Mouse (Mus musculus) ES-E14 (cell line): Measurements from ENCODE around the gene Mmgt1. TPM values are rescaled to one million over a fixed set of nuclear protein-coding genes. Genes with fewer than 3 reads are reported as not detected.
A peak's percentile ranks its signal among the peaks of the same experiment; 100 is the strongest.

Source experiments
- DNase-seq: peaks from one replicate; pipeline ENCODE4 v3.0.0-alpha.2; 2013; ENCODE audit warnings: low read depth, low spot score
- H3K27ac ChIP-seq: 2 replicates; pipeline ENCODE4 v1.5.1; 2012; ENCODE audit warnings: low read depth, mild to moderate bottlenecking, low read length, moderate library complexity, mixed read lengths; ENCODE audit not compliant: poor library complexity, insufficient read depth, severe bottlenecking
- H3K36me3 ChIP-seq: 2 replicates; pipeline ENCODE4 v1.6.1; 2012; ENCODE audit warnings: mild to moderate bottlenecking, low read length, moderate library complexity, mixed read lengths; ENCODE audit not compliant: control insufficient read depth, poor library complexity, insufficient read depth, severe bottlenecking
- H3K4me1 ChIP-seq, 2 experiments: fragments of 150-350 bp in 1 of 2; sonication (generic) in 1 of 2; 2 replicates each; pipeline ENCODE4 v1.6.1; 2012; ENCODE audit warnings: low read length in 2 of 2, mild to moderate bottlenecking in 1 of 2, mixed read lengths in 1 of 2; ENCODE audit not compliant: control insufficient read depth in 2 of 2, insufficient read depth in 2 of 2, poor library complexity in 1 of 2
- H3K4me3 ChIP-seq, 2 experiments: fragments of 150-350 bp in 1 of 2; sonication (generic) in 1 of 2; 2 replicates each; pipeline ENCODE4 v1.5.1; 2012; ENCODE audit warnings: low read length in 2 of 2, low read depth in 1 of 2, mild to moderate bottlenecking in 1 of 2, mixed read lengths in 1 of 2; ENCODE audit not compliant: insufficient read depth in 1 of 2, poor library complexity in 1 of 2, severe bottlenecking in 1 of 2
- H3K9ac ChIP-seq: 2 replicates; pipeline ENCODE4 v1.6.1; 2012; ENCODE audit warnings: low read depth, mild to moderate bottlenecking, low read length, mixed read lengths; ENCODE audit not compliant: poor library complexity, insufficient read depth, severe bottlenecking
- H3K9me3 ChIP-seq: fragments of 150-350 bp; sonication (generic); 2 replicates; pipeline ENCODE4 v1.6.1; 2012; ENCODE audit warnings: low read depth, mild to moderate bottlenecking, low read length; ENCODE audit not compliant: control insufficient read depth, insufficient read depth
- CHD2 ChIP-seq: IDR thresholded peaks from 2 replicates; pipeline ENCODE4 v1.6.1; 2014; ENCODE audit warnings: mild to moderate bottlenecking, low read depth, low read length, inconsistent platforms
- HCFC1 ChIP-seq: IDR thresholded peaks from 2 replicates; pipeline ENCODE4 v1.6.1; 2012; ENCODE audit warnings: low read length, inconsistent platforms, borderline replicate concordance; ENCODE audit not compliant: insufficient read depth
- MAFK ChIP-seq: IDR thresholded peaks from 2 replicates; pipeline ENCODE4 v1.6.1; 2014; ENCODE audit warnings: mild to moderate bottlenecking, low read depth, low read length, inconsistent platforms; ENCODE audit not compliant: insufficient read depth
- ZC3H11A ChIP-seq: IDR thresholded peaks from 2 replicates; pipeline ENCODE4 v1.6.1; 2012; ENCODE audit warnings: low read depth, mild to moderate bottlenecking, inconsistent platforms, low read length, borderline replicate concordance
- ZNF384 ChIP-seq: IDR thresholded peaks from 2 replicates; pipeline ENCODE4 v1.6.1; 2012; ENCODE audit warnings: low read depth, low read length, inconsistent platforms
- in situ Hi-C, 2 experiments: fragments of 600-800 bp; cut with MboI; formaldehyde crosslinking; loops; one replicate each; pipeline ENCODE4 v1.15.1; 2025; ENCODE audit warnings: low sequenced_read_pairs in 2 of 2, inconsistent platforms in 1 of 2; ENCODE audit not compliant: unreplicated experiment in 2 of 2
- total RNA-seq: library from RNA; depleted of rRNA; stranded (reverse); fragments of 300-350 nt; gene quantifications from 2 replicates; pipeline ENCODE4 v1.2.3, GENCODE M21; 2012

The Mmgt1 gene
- total RNA-seq, 1 experiment = 28.1 TPM

DNA sequence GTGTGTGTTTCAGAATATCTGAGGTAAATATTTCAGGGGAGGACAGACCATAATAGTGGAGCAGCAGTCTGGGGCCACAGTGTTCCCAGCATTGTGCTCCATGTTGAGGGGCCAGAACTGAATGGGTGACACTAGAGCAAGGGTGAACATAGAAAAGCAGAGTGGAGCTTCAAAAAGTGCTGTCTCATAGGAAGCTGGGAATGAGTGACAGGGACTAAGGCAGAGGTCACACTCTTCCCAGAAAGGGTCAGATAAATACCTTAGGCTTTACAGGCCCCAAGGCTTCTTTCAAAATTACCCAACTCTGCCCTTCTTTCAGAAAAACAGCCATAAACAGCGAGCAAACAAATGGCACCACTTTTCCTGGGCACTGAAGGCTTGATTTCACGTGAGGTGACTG lies 8.7 kb upstream of the Mmgt1 start:
- Histone ChIP-seq H3K9ac (no peak overlapping the region), H3K36me3 (no peaks in the 10 kb centered on the region), H3K9me3 (no peaks in the 10 kb centered on the region), H3K27ac (no peak overlapping the region), H3K4me1 (peaks cover 0 to 2% of the 10 kb centered on the region in 2 experiments; a peak in 1 of 4 replicates), H3K4me3 (no peak overlapping the region)
- no peak for DNase-seq
- TF ChIP-seq CHD2 (no peak), MAFK (no peak), ZNF384 (no peak), HCFC1 (no peak), ZC3H11A (no peak)
- in situ Hi-C loops = no loop called here

DNA sequence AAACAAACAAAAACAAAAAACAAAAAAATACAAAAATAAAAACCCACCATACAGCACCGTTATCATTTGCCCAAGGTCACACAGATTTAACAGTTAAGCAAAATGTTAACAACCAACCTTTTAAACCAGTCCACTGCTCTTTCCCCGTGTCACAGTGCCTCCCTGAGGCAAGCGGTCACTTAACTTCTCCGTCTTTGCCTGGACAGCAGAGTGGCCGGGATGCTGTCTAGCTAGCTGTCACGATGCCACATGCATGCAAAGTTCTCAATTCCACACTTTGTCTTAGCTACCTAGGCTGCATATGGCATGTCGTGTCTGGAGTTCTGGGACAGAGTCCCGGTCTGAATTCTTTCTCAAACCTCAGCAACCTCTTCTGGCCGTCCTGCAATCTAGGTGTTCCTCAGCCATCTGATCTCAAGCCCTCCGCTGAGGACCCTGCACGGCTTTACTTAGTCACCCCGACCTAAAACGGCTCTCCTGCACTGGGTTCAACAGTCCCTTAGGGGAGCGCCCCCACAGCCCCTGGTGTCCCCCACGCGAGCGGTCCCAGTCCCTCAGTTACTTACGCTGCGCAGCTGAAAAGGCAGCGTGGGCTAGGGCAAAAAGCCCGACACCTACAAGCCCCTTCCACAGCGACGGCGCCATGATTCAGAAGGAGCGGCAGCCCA lies 516 bp downstream of the Mmgt1 start:
- TF ChIP-seq ZNF384 (no peak), ZC3H11A (no peak)

DNA sequence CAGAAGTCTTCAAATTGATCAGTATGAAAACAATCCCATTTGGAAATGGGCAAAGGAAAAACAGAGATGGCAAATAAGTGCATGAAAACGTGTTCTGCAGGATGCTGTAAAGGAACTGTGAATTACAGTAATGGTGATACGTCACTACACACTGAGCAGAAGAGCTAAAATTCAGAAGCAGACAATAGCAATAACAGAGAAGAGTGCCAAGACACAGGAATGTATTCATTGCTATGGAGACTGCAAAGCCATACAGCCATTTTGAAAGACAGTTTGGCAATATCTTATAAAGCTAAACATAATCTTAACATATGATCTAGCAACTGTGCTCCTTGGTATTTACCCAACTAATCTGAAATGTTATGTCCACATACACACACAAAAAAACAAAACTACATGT lies 19.7 kb downstream of the Mmgt1 start:
- no peaks in the 10 kb centered on the region for H3K9me3 ChIP-seq
- in situ Hi-C loops = no loop called here
- TF ChIP-seq ZNF384 (no peak), CHD2 (no peak), HCFC1 (no peak), MAFK (no peak), ZC3H11A (no peak)

More for the DNA sequence above, 516 bp downstream of the Mmgt1 start:
- Histone ChIP-seq H3K9me3 (no peaks in the 10 kb centered on the region), H3K27ac (no peak overlapping the region; the same call in 1 of the 2 replicates), H3K4me1 (no peaks in the 10 kb centered on the region), H3K36me3 (no peaks in the 10 kb centered on the region), H3K4me3 (peak overlapping the region; percentile 78 to 92), H3K9ac (peak overlapping the region; percentile 95)
- DNase-seq = no peak
- in situ Hi-C loops = no loop called here

DNA sequence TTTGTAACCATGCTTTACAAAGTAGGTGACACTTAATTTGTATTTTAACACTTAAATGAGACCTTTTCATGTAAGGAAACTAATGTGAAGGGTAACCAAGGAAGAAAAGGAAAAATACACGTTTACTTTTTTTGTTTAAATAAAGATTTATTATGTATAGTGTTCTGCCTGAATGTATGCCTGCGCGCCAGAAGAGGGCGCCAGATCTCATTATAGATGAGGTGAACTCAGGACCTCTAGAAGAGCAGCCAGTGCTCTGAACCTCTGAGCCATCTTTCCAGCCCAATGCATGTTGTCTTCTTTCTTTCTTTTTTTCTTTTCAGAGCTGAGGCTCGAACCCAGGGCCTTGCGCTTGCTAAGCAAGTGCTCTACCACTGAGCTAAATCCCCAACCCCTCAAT lies 25.4 kb downstream of the Mmgt1 start:
- in situ Hi-C loops = no loop called here
- peak; percentile 1 for DNase-seq
- Histone ChIP-seq H3K36me3 (no peaks in the 10 kb centered on the region), H3K4me3 (no peak overlapping the region), H3K9ac (no peak overlapping the region), H3K27ac (no peak overlapping the region), H3K4me1 (no peaks in the 10 kb centered on the region), H3K9me3 (no peaks in the 10 kb centered on the region)
- no peak for TF ChIP-seq ZNF384
- no peak for TF ChIP-seq CHD2

More for the DNA sequence above, 19.7 kb downstream of the Mmgt1 start:
- no peak overlapping the region for H3K27ac ChIP-seq
- H3K9ac ChIP-seq = no peak overlapping the region
- no peaks in the 10 kb centered on the region for H3K4me1 ChIP-seq
- no peak for DNase-seq
- no peak overlapping the region for H3K4me3 ChIP-seq
- H3K36me3 ChIP-seq = no peaks in the 10 kb centered on the region

DNA sequence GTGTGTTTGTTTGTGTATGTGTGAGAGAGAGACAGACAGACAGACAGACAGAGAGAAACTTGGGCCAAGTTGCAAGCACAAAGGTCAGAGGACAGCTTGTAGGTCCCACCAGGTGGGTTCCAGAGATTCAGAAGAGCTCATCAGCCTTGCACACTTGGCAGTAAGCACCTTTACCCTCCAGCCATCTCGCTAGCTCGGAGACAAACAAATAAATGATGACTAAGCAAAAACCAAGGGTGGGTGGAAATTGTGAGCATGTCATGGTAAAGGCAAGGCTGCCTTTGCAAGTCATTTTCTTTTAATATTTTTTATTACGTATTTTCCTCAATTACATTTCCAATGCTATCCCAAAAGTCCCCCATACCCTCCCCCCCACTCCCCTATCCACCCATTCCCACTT lies 44.3 kb downstream of the Mmgt1 start:
- Histone ChIP-seq H3K4me1 (no peaks in the 10 kb centered on the region), H3K36me3 (no peaks in the 10 kb centered on the region), H3K9me3 (no peaks in the 10 kb centered on the region), H3K27ac (no peak overlapping the region), H3K9ac (no peak overlapping the region), H3K4me3 (no peak overlapping the region)
- no peak for DNase-seq
- in situ Hi-C loops = no loop called here
- TF ChIP-seq MAFK (peak; percentile 83), ZC3H11A (no peak)
